Mouse (Mus musculus) cerebellum, adult 18-20 months (tissue): ENCODE measurements around the gene Macrod2.
A peak's percentile ranks its signal among the peaks of the same experiment; 100 is the strongest.

Experiments used
- DNase-seq, 2 experiments: peaks; one replicate each; pipeline ENCODE4 v3.0.0; 2021

The Macrod2 gene

GRCm38 (mm10) chr2:141728998-141729397, 1333.9 kb downstream of the Macrod2 start:
- no peak for DNase-seq

- DNase-seq, result no peak
Measured at GRCm38 (mm10) chr2:141736685-141737456, 1341.8 kb downstream of the Macrod2 start.

- DNase-seq, result no peak
Measured at GRCm38 (mm10) chr2:141738702-141739101, 1343.6 kb downstream of the Macrod2 start.

GRCm38 (mm10) chr2:141740318-141740717, 1345.2 kb downstream of the Macrod2 start:
- DNase-seq, result no peak

GRCm38 (mm10) chr2:141800236-141800635, 1405.1 kb downstream of the Macrod2 start:
- DNase-seq, result no peak

GRCm38 (mm10) chr2:141800909-141801308, 1405.8 kb downstream of the Macrod2 start:
- no peak for DNase-seq

GRCm38 (mm10) chr2:141816266-141816665, 1421.2 kb downstream of the Macrod2 start:
- peak; percentile 38 to 42 for DNase-seq

- peak; percentile 60 to 63 for DNase-seq
Measured at GRCm38 (mm10) chr2:141817546-141818180, 1422.6 kb downstream of the Macrod2 start.

- peak; percentile 90 to 92 for DNase-seq
Measured at GRCm38 (mm10) chr2:141820795-141821194, 1425.7 kb downstream of the Macrod2 start.

- no peak for DNase-seq
Measured at GRCm38 (mm10) chr2:141825606-141826495, 1430.7 kb downstream of the Macrod2 start.

GRCm38 (mm10) chr2:141830496-141830895, 1435.4 kb downstream of the Macrod2 start:
- DNase-seq, result no peak

- no peak for DNase-seq
Measured at GRCm38 (mm10) chr2:141831515-141831914, 1436.4 kb downstream of the Macrod2 start.

- DNase-seq, result peak; percentile 62 to 66
Measured at GRCm38 (mm10) chr2:141834156-141834782, 1439.2 kb downstream of the Macrod2 start.

- DNase-seq, result peak; percentile 69 to 74
Measured at GRCm38 (mm10) chr2:141844408-141845175, 1449.5 kb downstream of the Macrod2 start.

- peak; percentile 39 to 43 for DNase-seq
Measured at GRCm38 (mm10) chr2:141859220-141859619, 1464.1 kb downstream of the Macrod2 start.

- DNase-seq, result peak; percentile 27 to 43
Measured at GRCm38 (mm10) chr2:141861679-141862268, 1466.7 kb downstream of the Macrod2 start.

GRCm38 (mm10) chr2:141862531-141863265, 1467.6 kb downstream of the Macrod2 start:
- DNase-seq, result no peak

GRCm38 (mm10) chr2:141863628-141864165, 1468.6 kb downstream of the Macrod2 start:
- peak; percentile 31 to 35 for DNase-seq

- DNase-seq, result no peak
Measured at GRCm38 (mm10) chr2:141870930-141871329, 1475.8 kb downstream of the Macrod2 start.

GRCm38 (mm10) chr2:141876155-141876851, 1481.2 kb downstream of the Macrod2 start:
- no peak for DNase-seq
